Mouse (Mus musculus) ES-Bruce4 (cell line): ENCODE results near the gene Mad2l2. TPM values are rescaled to one million over a fixed set of nuclear protein-coding genes. Genes with fewer than 3 reads are reported as not detected.
"Not testable (repeated sequence)": the region's sequence is repeated elsewhere in the genome, so short reads cannot be mapped to it uniquely, and the experiment has no call there.

Experiments
- H3K27ac ChIP-seq: 2 replicates; pipeline ENCODE4 v1.5.1; 2012; ENCODE audit warnings: low read length, inconsistent platforms; ENCODE audit not compliant: insufficient read depth
- H3K27me3 ChIP-seq: 2 replicates; pipeline ENCODE4 v1.6.1; 2012; ENCODE audit warnings: mild to moderate bottlenecking, low read length, inconsistent platforms; ENCODE audit not compliant: control insufficient read depth, poor library complexity, insufficient read depth, severe bottlenecking
- H3K36me3 ChIP-seq: 2 replicates; pipeline ENCODE4 v1.6.1; 2012; ENCODE audit warnings: inconsistent platforms, mild to moderate bottlenecking, low read length, moderate library complexity; ENCODE audit not compliant: control insufficient read depth, poor library complexity, insufficient read depth, severe bottlenecking
- H3K4me1 ChIP-seq: one replicate; pipeline ENCODE4 v1.8.1; 2011; ENCODE audit warnings: low read length; ENCODE audit not compliant: control insufficient read depth, insufficient read depth
- H3K4me3 ChIP-seq: 2 replicates; pipeline ENCODE4 v1.5.1; 2011; ENCODE audit warnings: low read depth, mild to moderate bottlenecking, low read length
- H3K9ac ChIP-seq: 2 replicates; pipeline ENCODE4 v1.6.1; 2012; ENCODE audit warnings: low read depth, mild to moderate bottlenecking, inconsistent platforms; ENCODE audit not compliant: poor library complexity, severe bottlenecking
- H3K9me3 ChIP-seq: replicated peaks from 2 replicates; pipeline ENCODE4 v1.6.1; 2012; ENCODE audit warnings: mild to moderate bottlenecking, low read length, inconsistent platforms; ENCODE audit not compliant: control insufficient read depth, poor library complexity, insufficient read depth, severe bottlenecking
- CTCF ChIP-seq: IDR thresholded peaks from one replicate; pipeline ENCODE4 v1.8.1; 2011; ENCODE audit warnings: low read depth, low read length
- EP300 ChIP-seq: IDR thresholded peaks from 2 replicates; pipeline ENCODE4 v1.6.1; 2011; ENCODE audit warnings: low read depth, low read length; ENCODE audit not compliant: insufficient read depth
- POLR2A ChIP-seq: IDR thresholded peaks from one replicate; pipeline ENCODE4 v1.8.1; 2011; ENCODE audit warnings: low read length; ENCODE audit not compliant: insufficient read depth
- polyA plus RNA-seq: library from polyadenylated mRNA; stranded (reverse); fragments of >200 nt; gene quantifications from 2 replicates; pipeline ENCODE4 v1.2.4, GENCODE M21; 2011; ENCODE audit warnings: low read depth; ENCODE audit not compliant: missing spikeins, insufficient read depth, insufficient read length

Mad2l2 gene
- polyA plus RNA-seq, 1 experiment = 45.9 TPM

DNA sequence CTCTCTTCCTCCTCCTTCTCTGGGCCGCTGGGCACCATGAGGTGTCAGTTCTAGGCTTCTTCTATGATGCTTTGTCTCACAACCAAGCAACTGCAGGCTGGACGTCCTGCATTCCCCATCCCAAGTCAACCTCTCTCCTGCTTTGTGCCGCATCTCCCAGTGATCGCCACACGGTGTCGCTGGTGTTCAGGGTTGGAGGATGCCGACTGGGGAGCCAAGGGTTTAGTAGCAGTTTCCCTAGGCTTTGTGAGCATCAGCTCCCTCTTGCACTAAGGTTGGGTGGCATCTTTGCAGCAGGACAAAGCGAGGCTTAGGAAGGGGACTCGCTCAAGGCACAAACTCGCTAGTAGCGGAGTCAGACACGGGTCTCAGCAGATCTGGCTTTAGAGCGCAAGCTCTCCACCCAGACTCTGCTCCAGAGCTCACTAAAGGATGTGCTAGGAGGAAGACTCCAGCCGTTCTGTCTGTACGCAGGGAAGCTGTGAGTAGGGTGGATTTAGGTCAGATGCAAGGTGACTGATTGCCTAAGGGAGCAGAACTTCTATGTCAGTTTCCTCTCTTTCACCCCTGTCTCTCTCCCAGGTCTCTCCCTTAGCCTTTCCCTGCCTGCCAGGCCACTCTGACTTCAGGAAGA, 15.3 kb upstream of the Mad2l2 start:
- Histone ChIP-seq H3K27me3 (no peaks in the 10 kb centered on the region), H3K9ac (no peak overlapping the region), H3K27ac (no peak overlapping the region), H3K9me3 (no peaks in the 10 kb centered on the region), H3K4me1 (no peaks in the 10 kb centered on the region), H3K4me3 (no peak overlapping the region), H3K36me3 (no peaks in the 10 kb centered on the region)
- TF ChIP-seq EP300 (0 out of 2 replicates have a peak, but pooled peaks have one; percentile 25), CTCF (peak; percentile 97), POLR2A (no peak)

DNA sequence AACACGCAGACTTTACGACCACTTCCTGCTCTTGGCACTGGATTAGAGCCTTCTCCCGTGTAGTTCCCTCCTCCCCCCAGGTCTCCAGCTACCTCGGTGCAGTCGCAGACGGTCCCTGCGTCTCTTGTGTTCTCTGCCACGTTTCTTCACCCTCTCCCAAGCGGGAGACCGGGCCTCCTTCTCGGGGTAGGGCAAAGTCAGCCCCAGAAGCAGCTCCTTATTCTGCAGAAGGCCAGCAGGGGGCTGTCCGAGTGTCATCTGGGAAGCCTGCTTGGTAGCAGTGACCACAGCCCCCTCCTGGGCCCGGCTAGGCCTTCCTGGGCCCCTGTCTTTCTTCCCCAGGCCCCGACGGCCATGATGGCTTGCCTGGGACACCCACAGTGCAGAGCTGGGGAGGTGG, 14.7 kb upstream of the Mad2l2 start:
- Histone ChIP-seq H3K4me3 (no peak overlapping the region), H3K27ac (no peak overlapping the region), H3K36me3 (no peaks in the 10 kb centered on the region), H3K9me3 (no peaks in the 10 kb centered on the region), H3K4me1 (no peaks in the 10 kb centered on the region), H3K9ac (0 out of 2 replicates have a peak overlapping the region, but pooled peaks have one; percentile 3), H3K27me3 (no peaks in the 10 kb centered on the region)
- TF ChIP-seq EP300 (no peak), POLR2A (no peak), CTCF (peak; percentile 29)

DNA sequence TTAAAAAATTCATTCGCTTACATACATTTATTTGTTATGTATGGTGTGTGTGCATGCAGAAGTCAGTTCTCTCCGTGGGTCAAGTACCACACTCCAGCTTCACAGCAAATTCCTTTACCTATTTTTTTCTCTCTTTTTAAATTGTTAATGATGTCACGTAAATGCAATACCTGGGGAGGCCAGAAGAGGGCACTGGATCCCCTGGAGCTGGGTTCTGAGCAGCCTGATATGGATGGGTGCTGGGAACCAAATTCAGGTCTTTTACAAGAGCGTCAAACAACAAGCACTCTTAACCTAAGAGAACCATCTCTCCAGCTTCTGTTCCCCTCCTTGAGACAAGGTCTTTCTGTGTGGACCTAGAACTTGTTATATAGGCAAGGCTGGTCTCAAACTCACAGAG, 13.5 kb upstream of the Mad2l2 start:
- Histone ChIP-seq H3K4me3 (no peak overlapping the region), H3K36me3 (no peaks in the 10 kb centered on the region), H3K9ac (no peak overlapping the region), H3K4me1 (no peaks in the 10 kb centered on the region), H3K9me3 (no peaks in the 10 kb centered on the region), H3K27ac (no peak overlapping the region), H3K27me3 (no peaks in the 10 kb centered on the region)
- TF ChIP-seq POLR2A = no peak
- TF ChIP-seq EP300 = no peak
- peak; percentile 71 for TF ChIP-seq CTCF

DNA sequence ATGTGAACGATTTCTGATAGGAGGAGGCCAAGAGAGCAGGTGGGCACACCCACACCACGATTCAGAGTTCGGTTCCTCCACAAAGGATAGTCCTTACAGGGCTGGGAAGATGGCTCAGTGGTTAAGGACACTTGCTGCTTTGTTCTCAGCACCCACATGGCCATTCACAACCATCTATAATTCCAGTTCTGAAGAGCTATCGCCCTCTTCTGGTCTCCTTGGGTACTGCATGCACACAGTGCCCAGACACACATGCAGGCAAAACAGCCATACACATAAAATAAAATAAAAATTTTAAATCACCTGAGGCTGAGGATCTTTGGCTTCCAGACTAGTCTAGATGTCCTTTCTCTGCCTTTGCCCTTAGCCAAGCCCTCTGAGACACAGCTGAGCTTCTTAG, 12.8 kb upstream of the Mad2l2 start:
- Histone ChIP-seq H3K27ac (no peak overlapping the region), H3K27me3 (no peaks in the 10 kb centered on the region), H3K9ac (no peak overlapping the region), H3K9me3 (no peaks in the 10 kb centered on the region), H3K4me1 (no peaks in the 10 kb centered on the region), H3K4me3 (no peak overlapping the region), H3K36me3 (no peaks in the 10 kb centered on the region)
- TF ChIP-seq EP300 (no peak), CTCF (peak; percentile 30)

DNA sequence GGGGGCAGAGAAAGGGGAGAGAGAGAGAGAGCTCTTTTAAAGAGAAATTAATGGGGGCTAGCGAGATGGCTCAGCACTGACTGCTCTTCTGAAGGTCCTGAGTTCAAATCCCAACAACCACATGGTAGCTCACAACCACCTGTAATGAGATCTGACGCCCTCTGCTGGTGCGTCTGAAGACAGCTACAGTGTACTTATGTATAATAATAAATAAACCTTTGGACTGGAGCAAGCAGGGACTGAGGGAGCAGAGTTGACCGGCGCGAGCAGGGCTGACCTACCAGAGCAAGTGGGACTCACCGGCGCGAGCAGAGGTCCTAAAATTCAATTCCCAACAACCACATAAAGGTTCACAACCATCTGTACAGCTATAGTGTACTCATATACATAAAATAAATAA, 10.6 kb upstream of the Mad2l2 start:
- H3K9ac ChIP-seq, H3K36me3 ChIP-seq, H3K4me1 ChIP-seq, H3K9me3 ChIP-seq, H3K27ac ChIP-seq, H3K4me3 ChIP-seq, H3K27me3 ChIP-seq: not testable (repeated sequence)
- peak; percentile 4 for TF ChIP-seq CTCF

DNA sequence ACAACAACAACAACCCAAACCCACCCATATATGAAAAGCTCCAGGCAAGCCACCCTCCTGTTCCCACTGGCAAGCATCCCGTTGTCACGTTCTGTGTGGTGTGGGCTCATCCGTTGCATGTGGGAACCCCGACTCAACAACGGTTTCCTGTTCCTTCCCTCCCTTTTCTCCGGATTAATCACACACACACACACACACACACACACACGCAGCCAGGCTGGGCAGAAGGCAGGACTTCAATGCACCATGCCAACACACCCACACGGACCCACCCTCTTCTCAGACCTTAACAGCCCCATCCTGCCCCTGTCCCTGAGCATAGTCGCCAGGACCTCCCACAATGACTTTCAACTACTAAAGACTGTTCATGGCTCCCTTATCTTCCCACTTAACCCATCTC, 9.6 kb upstream of the Mad2l2 start:
- Histone ChIP-seq H3K9ac (no peak overlapping the region), H3K36me3 (no peaks in the 10 kb centered on the region), H3K4me3 (no peak overlapping the region), H3K27ac (no peak overlapping the region), H3K9me3 (no peaks in the 10 kb centered on the region), H3K4me1 (no peaks in the 10 kb centered on the region), H3K27me3 (no peaks in the 10 kb centered on the region)
- no peak for TF ChIP-seq POLR2A
- no peak for TF ChIP-seq EP300
- no peak for TF ChIP-seq CTCF
